Mouse (Mus musculus): Measurements from ENCODE around the gene Rras. TPM values are rescaled to one million over a fixed set of nuclear protein-coding genes. Genes with fewer than 3 reads are reported as not detected.

The Rras gene
- polyA plus RNA-seq, 1 experiment from 2014 or later: 17.7 TPM

DNA sequence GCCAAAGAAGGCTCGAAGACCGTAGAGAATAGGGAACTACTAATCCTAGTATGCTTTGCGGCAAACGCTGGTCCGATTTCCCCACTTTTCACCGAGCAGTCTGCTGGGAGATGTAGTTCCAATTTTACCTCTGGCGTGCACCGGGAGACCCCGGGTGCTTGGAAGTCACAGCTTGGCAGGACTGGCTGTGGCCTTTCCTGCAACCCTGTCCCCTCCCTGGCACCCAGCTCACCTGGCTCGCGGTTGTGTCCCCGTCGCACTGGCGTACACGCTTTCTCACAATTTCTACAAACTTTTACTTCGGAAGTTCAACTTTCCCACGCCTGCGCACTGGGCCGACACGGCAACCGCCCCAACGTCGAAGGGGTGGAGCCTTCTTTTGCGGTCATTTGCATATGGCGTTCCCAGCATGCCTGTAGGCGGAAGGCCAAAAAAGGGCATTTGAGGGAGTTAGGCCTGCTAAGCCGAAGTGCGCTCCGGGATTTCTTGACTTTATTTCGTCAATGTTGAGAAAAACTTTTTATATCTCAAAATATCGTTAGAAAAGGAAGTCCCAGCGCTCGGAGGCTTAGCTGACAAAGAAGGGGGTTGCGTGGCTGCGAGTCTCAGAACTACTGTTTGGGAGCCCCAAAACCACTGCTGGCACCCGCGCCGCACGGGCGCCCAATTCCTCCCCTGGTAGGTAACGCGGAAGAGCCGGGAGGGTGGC lies 20.4 kb upstream of the Rras start, which contains the start of gene Irf3:
Irf3 (plus strand) TSS at position 418 of the 709 bp plus-strand sequence.
- H3K36me3 ChIP-seq (ENCODE audit: control insufficient read depth, insufficient read depth, low read length): peaks cover 25% of the 10 kb centered on the region
- peak; percentile 89 for ATAC-seq (ENCODE audit: insufficient read depth, low FRiP score, low TSS enrichment)
- H3K9me3 ChIP-seq (ENCODE audit: control insufficient read depth, low read length): no peaks in the 10 kb centered on the region
- H3K4me1 ChIP-seq (ENCODE audit: control insufficient read depth, insufficient read depth, low read length): peaks cover 13% of the 10 kb centered on the region
- DNase-seq (ENCODE audit: low spot score): peak; percentile 95
- H3K4me3 ChIP-seq (ENCODE audit: low read depth, low read length): peak within 1 kb of the TSS; percentile 70
- peak within 1 kb of the TSS; percentile 54 for H3K27ac ChIP-seq (ENCODE audit: low read depth, low read length)
- H3K4me2 ChIP-seq (ENCODE audit: low read depth): peak within 1 kb of the TSS; percentile 88
- H3K27me3 ChIP-seq (ENCODE audit: control insufficient read depth, insufficient read depth, low read length): no peaks in the 10 kb centered on the region
- under 1% methylated on average over 43 of the region's 43 CpGs for WGBS
- peak within 1 kb of the TSS; percentile 65 for H3K9ac ChIP-seq (ENCODE audit: low read length)

GRCm38 (mm10) chr7:44997940-44998428 lies 19.8 kb upstream of the Rras start:
- peak overlapping the region; percentile 54 for H3K27ac ChIP-seq (ENCODE audit: low read depth, low read length)
- peak overlapping the region; percentile 70 for H3K4me3 ChIP-seq (ENCODE audit: low read depth, low read length)
- H3K27me3 ChIP-seq (ENCODE audit: control insufficient read depth, insufficient read depth, low read length): no peaks in the 10 kb centered on the region
- H3K9ac ChIP-seq (ENCODE audit: low read length): peak overlapping the region; percentile 65
- DNase-seq (ENCODE audit: low spot score): no peak
- H3K4me2 ChIP-seq (ENCODE audit: low read depth): peak overlapping the region; percentile 88
- ATAC-seq (ENCODE audit: insufficient read depth, low FRiP score, low TSS enrichment): peak; percentile 16; the same call in 1 of the 2 replicates
- no peaks in the 10 kb centered on the region for H3K9me3 ChIP-seq (ENCODE audit: control insufficient read depth, low read length)
- WGBS: 3% methylated on average over 15 of the region's 15 CpGs
- peaks cover 13% of the 10 kb centered on the region for H3K4me1 ChIP-seq (ENCODE audit: control insufficient read depth, insufficient read depth, low read length)
- H3K36me3 ChIP-seq (ENCODE audit: control insufficient read depth, insufficient read depth, low read length): peaks cover 26% of the 10 kb centered on the region

- H3K27ac ChIP-seq (ENCODE audit: low read depth, low read length): peak within 1 kb of the TSS; percentile 54
- peaks cover 13% of the 10 kb centered on the region for H3K4me1 ChIP-seq (ENCODE audit: control insufficient read depth, insufficient read depth, low read length)
- DNase-seq (ENCODE audit: low spot score): peak; percentile 37
- no peak for ATAC-seq (ENCODE audit: insufficient read depth, low FRiP score, low TSS enrichment)
- peaks cover 32% of the 10 kb centered on the region for H3K36me3 ChIP-seq (ENCODE audit: control insufficient read depth, insufficient read depth, low read length)
- H3K27me3 ChIP-seq (ENCODE audit: control insufficient read depth, insufficient read depth, low read length): no peaks in the 10 kb centered on the region
- H3K9me3 ChIP-seq (ENCODE audit: control insufficient read depth, low read length): no peaks in the 10 kb centered on the region
- whole genome bisulfite sequencing: 5% methylated on average over 18 of the region's 18 CpGs
- peak within 1 kb of the TSS; percentile 65 for H3K9ac ChIP-seq (ENCODE audit: low read length)
- peak within 1 kb of the TSS; percentile 70 for H3K4me3 ChIP-seq (ENCODE audit: low read depth, low read length)
- peak within 1 kb of the TSS; percentile 88 for H3K4me2 ChIP-seq (ENCODE audit: low read depth)
These were observed 19.2 kb upstream of the Rras start, which contains the start of gene Bcl2l12 for GRCm38 (mm10) chr7:44998501-44998955. Gene Bcl2l12 (minus strand): TSS chr7:44998712.

DNA sequence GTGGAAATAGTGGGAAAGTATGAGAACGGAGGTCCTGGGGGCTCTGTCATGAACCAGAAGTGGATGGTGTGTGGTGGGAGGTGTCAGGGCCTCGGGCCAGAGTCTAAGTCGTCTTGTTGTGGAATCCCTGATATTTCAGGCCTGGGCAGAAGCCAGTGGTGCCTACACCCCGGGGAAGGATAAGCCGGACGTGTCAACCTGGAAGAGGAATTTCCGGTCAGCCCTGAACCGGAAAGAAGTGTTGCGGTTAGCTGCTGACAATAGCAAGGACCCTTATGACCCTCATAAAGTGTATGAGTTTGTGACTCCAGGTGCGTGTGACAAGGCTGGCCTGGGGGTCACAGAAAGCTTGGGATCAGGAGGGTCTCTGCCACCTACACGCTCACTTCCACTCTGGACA lies 18.0 kb upstream of the Rras start:
- H3K9me3 ChIP-seq (ENCODE audit: control insufficient read depth, low read length): no peaks in the 10 kb centered on the region
- DNase-seq (ENCODE audit: low spot score): no peak
- H3K4me3 ChIP-seq (ENCODE audit: low read depth, low read length): no peak overlapping the region
- H3K4me1 ChIP-seq (ENCODE audit: control insufficient read depth, insufficient read depth, low read length): peaks cover 13% of the 10 kb centered on the region
- no peak for ATAC-seq (ENCODE audit: insufficient read depth, low FRiP score, low TSS enrichment)
- H3K27me3 ChIP-seq (ENCODE audit: control insufficient read depth, insufficient read depth, low read length): no peaks in the 10 kb centered on the region
- peaks cover 37% of the 10 kb centered on the region for H3K36me3 ChIP-seq (ENCODE audit: control insufficient read depth, insufficient read depth, low read length)
- H3K27ac ChIP-seq (ENCODE audit: low read depth, low read length): no peak overlapping the region
- 84% methylated on average over 11 of the region's 11 CpGs for WGBS
- no peak overlapping the region for H3K9ac ChIP-seq (ENCODE audit: low read length)
- H3K4me2 ChIP-seq (ENCODE audit: low read depth): no peak overlapping the region

GRCm38 (mm10) chr7:45000539-45001114 lies 17.1 kb upstream of the Rras start:
- Histone ChIP-seq H3K4me2 (ENCODE audit: low read depth) (no peak overlapping the region), H3K4me1 (ENCODE audit: control insufficient read depth, insufficient read depth, low read length) (peaks cover 13% of the 10 kb centered on the region), H3K36me3 (ENCODE audit: control insufficient read depth, insufficient read depth, low read length) (peaks cover 42% of the 10 kb centered on the region), H3K4me3 (ENCODE audit: low read depth, low read length) (no peak overlapping the region), H3K27me3 (ENCODE audit: control insufficient read depth, insufficient read depth, low read length) (no peaks in the 10 kb centered on the region), H3K9me3 (ENCODE audit: control insufficient read depth, low read length) (no peaks in the 10 kb centered on the region), H3K9ac (ENCODE audit: low read length) (no peak overlapping the region), H3K27ac (ENCODE audit: low read depth, low read length) (no peak overlapping the region)
- DNase-seq (ENCODE audit: low spot score): no peak
- WGBS: 91% methylated on average over 21 of the region's 21 CpGs
- ATAC-seq (ENCODE audit: insufficient read depth, low FRiP score, low TSS enrichment): no peak

DNA sequence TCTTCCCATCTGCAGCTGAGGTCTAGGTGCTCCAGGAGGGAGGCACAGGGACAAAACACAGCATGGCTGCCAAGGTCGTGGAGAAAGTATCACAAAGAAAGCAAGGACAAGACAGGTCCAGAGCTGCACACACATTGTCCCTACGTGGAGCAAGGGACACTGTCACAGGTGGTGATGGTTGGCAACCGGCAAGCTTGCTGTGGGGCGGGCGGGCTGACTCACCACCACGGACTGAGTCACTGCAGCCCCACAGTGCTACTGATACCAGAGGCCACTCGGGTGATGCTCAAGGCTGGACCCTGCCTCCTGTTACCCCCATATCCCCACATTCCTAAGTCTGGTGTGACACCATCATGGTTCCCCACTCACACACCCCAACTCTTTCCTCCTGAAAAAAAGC lies 15.3 kb upstream of the Rras start:
- H3K9ac ChIP-seq (ENCODE audit: low read length): no peak overlapping the region
- H3K4me3 ChIP-seq (ENCODE audit: low read depth, low read length): no peak overlapping the region
- no peak for ATAC-seq (ENCODE audit: insufficient read depth, low FRiP score, low TSS enrichment)
- no peak overlapping the region for H3K4me2 ChIP-seq (ENCODE audit: low read depth)
- H3K27ac ChIP-seq (ENCODE audit: low read depth, low read length): no peak overlapping the region
- WGBS: 91% methylated on average over 7 of the region's 7 CpGs
- no peaks in the 10 kb centered on the region for H3K9me3 ChIP-seq (ENCODE audit: control insufficient read depth, low read length)
- peaks cover 59% of the 10 kb centered on the region for H3K36me3 ChIP-seq (ENCODE audit: control insufficient read depth, insufficient read depth, low read length)
- no peak for DNase-seq (ENCODE audit: low spot score)
- no peaks in the 10 kb centered on the region for H3K27me3 ChIP-seq (ENCODE audit: control insufficient read depth, insufficient read depth, low read length)
- peaks cover 7% of the 10 kb centered on the region for H3K4me1 ChIP-seq (ENCODE audit: control insufficient read depth, insufficient read depth, low read length)

- 63% methylated on average over 3 of the region's 3 CpGs for WGBS
- H3K36me3 ChIP-seq (ENCODE audit: control insufficient read depth, insufficient read depth, low read length): peaks cover 72% of the 10 kb centered on the region
- no peak for DNase-seq (ENCODE audit: low spot score)
- no peak overlapping the region for H3K4me2 ChIP-seq (ENCODE audit: low read depth)
- no peak for ATAC-seq (ENCODE audit: insufficient read depth, low FRiP score, low TSS enrichment)
- H3K4me3 ChIP-seq (ENCODE audit: low read depth, low read length): no peak overlapping the region
- no peaks in the 10 kb centered on the region for H3K4me1 ChIP-seq (ENCODE audit: control insufficient read depth, insufficient read depth, low read length)
- H3K27me3 ChIP-seq (ENCODE audit: control insufficient read depth, insufficient read depth, low read length): no peaks in the 10 kb centered on the region
- H3K9ac ChIP-seq (ENCODE audit: low read length): no peak overlapping the region
- H3K9me3 ChIP-seq (ENCODE audit: control insufficient read depth, low read length): no peaks in the 10 kb centered on the region
- H3K27ac ChIP-seq (ENCODE audit: low read depth, low read length): no peak overlapping the region
These were observed 13.2 kb upstream of the Rras start for GRCm38 (mm10) chr7:45004546-45004945.

GRCm38 (mm10) chr7:45005321-45005992 lies 12.3 kb upstream of the Rras start:
- Histone ChIP-seq H3K9me3 (ENCODE audit: control insufficient read depth, low read length) (no peaks in the 10 kb centered on the region), H3K4me2 (ENCODE audit: low read depth) (no peak overlapping the region), H3K4me3 (ENCODE audit: low read depth, low read length) (no peak overlapping the region), H3K27ac (ENCODE audit: low read depth, low read length) (no peak overlapping the region), H3K36me3 (ENCODE audit: control insufficient read depth, insufficient read depth, low read length) (peaks cover 77% of the 10 kb centered on the region), H3K9ac (ENCODE audit: low read length) (no peak overlapping the region), H3K27me3 (ENCODE audit: control insufficient read depth, insufficient read depth, low read length) (no peaks in the 10 kb centered on the region), H3K4me1 (ENCODE audit: control insufficient read depth, insufficient read depth, low read length) (no peaks in the 10 kb centered on the region)
- ATAC-seq (ENCODE audit: insufficient read depth, low FRiP score, low TSS enrichment): no peak
- 88% methylated on average over 6 of the region's 6 CpGs for WGBS
- DNase-seq (ENCODE audit: low spot score): no peak

Data from neural tube, embryonic 11.5 days (tissue).